Mouse (Mus musculus) midbrain, embryonic 16.5 days (tissue): ENCODE measurements around the gene Phldb1. TPM values are rescaled to one million over a fixed set of nuclear protein-coding genes. Genes with fewer than 3 reads are reported as not detected.
"Not testable (repeated sequence)": the region's sequence is repeated elsewhere in the genome, so short reads cannot be mapped to it uniquely, and the experiment has no call there.

Experiments
- ATAC-seq: fragments of 200-750 bp; cut with Nextera tagmentation; 2 replicates; pipeline ENCODE4 v1.8.0; 2017; ENCODE audit warnings: moderate TSS enrichment
- H3K27ac ChIP-seq: fragments of 300-500 bp; sonication (generic); 2 replicates; pipeline ENCODE4 v1.5.1; 2014; ENCODE audit warnings: mild to moderate bottlenecking, low read length, mixed read lengths
- H3K27me3 ChIP-seq: fragments of 300-500 bp; sonication (generic); 2 replicates; pipeline ENCODE4 v1.6.1; 2014; ENCODE audit warnings: low read depth, low read length, mixed read lengths; ENCODE audit not compliant: control insufficient read depth, insufficient read depth
- H3K36me3 ChIP-seq: fragments of 300-500 bp; sonication (generic); 2 replicates; pipeline ENCODE4 v1.6.1; 2014; ENCODE audit warnings: mild to moderate bottlenecking, low read length, moderate library complexity, mixed read lengths; ENCODE audit not compliant: control insufficient read depth, insufficient read depth
- H3K4me1 ChIP-seq: fragments of 300-500 bp; sonication (generic); 2 replicates; pipeline ENCODE4 v1.6.1; 2014; ENCODE audit warnings: mild to moderate bottlenecking, low read length, mixed read lengths; ENCODE audit not compliant: control insufficient read depth, insufficient read depth
- H3K4me2 ChIP-seq: fragments of 300-500 bp; sonication (generic); 2 replicates; pipeline ENCODE4 v1.6.1; 2014; ENCODE audit warnings: mild to moderate bottlenecking, low read length, mixed read lengths
- H3K4me3 ChIP-seq: fragments of 300-500 bp; sonication (generic); 2 replicates; pipeline ENCODE4 v1.5.1; 2014; ENCODE audit warnings: low read depth, mild to moderate bottlenecking, low read length, moderate library complexity, mixed read lengths
- H3K9ac ChIP-seq: fragments of 300-500 bp; sonication (generic); 2 replicates; pipeline ENCODE4 v1.6.1; 2014; ENCODE audit warnings: low read depth, low read length, mixed read lengths
- H3K9me3 ChIP-seq: fragments of 300-500 bp; sonication (generic); replicated peaks from 2 replicates; pipeline ENCODE4 v1.6.1; 2014; ENCODE audit warnings: mild to moderate bottlenecking, low read length, mixed read lengths; ENCODE audit not compliant: control insufficient read depth, poor library complexity, severe bottlenecking
- WGBS: fragments of 180-500 bp; shearing (Covaris S2); extraction: QIAGEN DNeasy Blood & Tissue Kit; methylation state at CpG from one replicate; pipeline ENCODE4 v1.1.7; 2014; 5-methylcytosine and 5-hydroxymethylcytosine counted together
- polyA plus RNA-seq: library from polyadenylated mRNA; unstranded; fragments of >200 nt; fragmentation: Nextera tagmentation; extraction: Ambion mirVana; gene quantifications from 2 replicates; pipeline ENCODE4 v1.2.1, GENCODE M21; 2015

The Phldb1 gene
- polyA plus RNA-seq, 1 experiment from 2014 or later: 48.1 TPM

GRCm38 (mm10) chr9:44644186-44644585, 90.8 kb downstream of the Phldb1 start:
- 84% methylated on average over 2 of the region's 2 CpGs for WGBS
- Histone ChIP-seq H3K9me3 (no peaks in the 10 kb centered on the region), H3K27me3 (no peaks in the 10 kb centered on the region), H3K36me3 (no peaks in the 10 kb centered on the region), H3K27ac (no peak overlapping the region), H3K4me3 (no peak overlapping the region), H3K4me2 (no peak overlapping the region), H3K4me1 (no peaks in the 10 kb centered on the region), H3K9ac (no peak overlapping the region)
- no peak for ATAC-seq

GRCm38 (mm10) chr9:44643103-44643502, 91.9 kb downstream of the Phldb1 start:
- 96% methylated on average over 7 of the region's 7 CpGs for WGBS
- Histone ChIP-seq H3K9ac (no peak overlapping the region), H3K9me3 (no peaks in the 10 kb centered on the region), H3K4me2 (no peak overlapping the region), H3K27me3 (no peaks in the 10 kb centered on the region), H3K4me1 (no peaks in the 10 kb centered on the region), H3K4me3 (no peak overlapping the region), H3K36me3 (peaks cover 5% of the 10 kb centered on the region; the same call in 1 of the 2 replicates), H3K27ac (no peak overlapping the region)
- no peak for ATAC-seq

GRCm38 (mm10) chr9:44641616-44642015, 93.4 kb downstream of the Phldb1 start:
- Histone ChIP-seq H3K27me3 (no peaks in the 10 kb centered on the region), H3K9me3 (no peaks in the 10 kb centered on the region), H3K9ac (no peak overlapping the region), H3K4me1 (no peaks in the 10 kb centered on the region), H3K36me3 (peaks cover 10% of the 10 kb centered on the region), H3K27ac (no peak overlapping the region), H3K4me3 (no peak overlapping the region), H3K4me2 (no peak overlapping the region)
- ATAC-seq: no peak
- WGBS: 86% methylated on average over 2 of the region's 2 CpGs

- Histone ChIP-seq H3K4me1 (no peaks in the 10 kb centered on the region), H3K4me3 (no peak overlapping the region), H3K9ac (no peak overlapping the region), H3K9me3 (no peaks in the 10 kb centered on the region), H3K4me2 (no peak overlapping the region), H3K27ac (no peak overlapping the region), H3K27me3 (no peaks in the 10 kb centered on the region), H3K36me3 (peaks cover 16% of the 10 kb centered on the region)
- no peak for ATAC-seq
- 83% methylated on average over 3 of the region's 3 CpGs for WGBS
Measured at GRCm38 (mm10) chr9:44640646-44641357, 94.2 kb downstream of the Phldb1 start.

- not testable (repeated sequence) for H3K4me2 ChIP-seq, H3K4me3 ChIP-seq, H3K27me3 ChIP-seq, ATAC-seq, H3K4me1 ChIP-seq, H3K9me3 ChIP-seq, H3K27ac ChIP-seq, H3K9ac ChIP-seq
- peaks cover 22% of the 10 kb centered on the region for H3K36me3 ChIP-seq
- WGBS: 90% methylated on average over 1 of the region's 1 CpGs
Measured at GRCm38 (mm10) chr9:44640028-44640427, 95.0 kb downstream of the Phldb1 start.

GRCm38 (mm10) chr9:44638726-44639125, 96.3 kb downstream of the Phldb1 start:
- not testable (repeated sequence) for H3K9me3 ChIP-seq, H3K4me2 ChIP-seq, H3K9ac ChIP-seq, H3K4me3 ChIP-seq, H3K27me3 ChIP-seq, H3K4me1 ChIP-seq, H3K27ac ChIP-seq
- 90% methylated on average over 9 of the region's 9 CpGs for WGBS
- peaks cover 29% of the 10 kb centered on the region for H3K36me3 ChIP-seq
- ATAC-seq: 0 out of 2 replicates have a peak, but pooled peaks have one; percentile 39

GRCm38 (mm10) chr9:44637551-44638169, 97.3 kb downstream of the Phldb1 start:
- Histone ChIP-seq H3K9me3 (no peaks in the 10 kb centered on the region), H3K4me1 (no peaks in the 10 kb centered on the region), H3K9ac (no peak overlapping the region), H3K27me3 (no peaks in the 10 kb centered on the region), H3K27ac (no peak overlapping the region), H3K4me2 (no peak overlapping the region), H3K36me3 (peaks cover 33% of the 10 kb centered on the region), H3K4me3 (no peak overlapping the region)
- ATAC-seq: no peak
- WGBS: 61% methylated on average over 15 of the region's 15 CpGs

Other genes starting within 250 kb of the Phldb1 start
- gene Cxcr5, start 173.3 kb downstream of the Phldb1 start, polyA plus RNA-seq: 0.07 TPM in 1 of 2 replicates, not detected in the other
- 15.2 and 19.1 TPM in 2 replicates for gene Ddx6, start 130.3 kb downstream of the Phldb1 start, polyA plus RNA-seq
- not detected in 2 replicates for gene Treh, start 62.0 kb downstream of the Phldb1 start, polyA plus RNA-seq
- gene Arcn1, start 32.6 kb upstream of the Phldb1 start, polyA plus RNA-seq: 140 and 146 TPM in 2 replicates
- gene Ift46, start 32.7 kb upstream of the Phldb1 start, polyA plus RNA-seq: 188 and 193 TPM in 2 replicates
- gene Tmem25, start 64.1 kb upstream of the Phldb1 start, polyA plus RNA-seq: 16.0 and 19.8 TPM in 2 replicates
- gene Ttc36, start 67.9 kb upstream of the Phldb1 start, polyA plus RNA-seq: 0.25 TPM in 1 of 2 replicates, not detected in the other
- 14.1 and 22.3 TPM in 2 replicates for gene Kmt2a, start 146.1 kb upstream of the Phldb1 start, polyA plus RNA-seq
- 651 and 716 TPM in 2 replicates for gene Atp5l, start 185.5 kb upstream of the Phldb1 start, polyA plus RNA-seq
- 33.5 and 39.3 TPM in 2 replicates for gene Ube4a, start 230.4 kb upstream of the Phldb1 start, polyA plus RNA-seq
- not detected in 2 replicates for gene Cd3g, start 245.2 kb upstream of the Phldb1 start, polyA plus RNA-seq
- not detected in 2 replicates for gene Cd3d, start 246.6 kb upstream of the Phldb1 start, polyA plus RNA-seq